Mouse (Mus musculus): ENCODE data around the gene Gm11541. TPM values are rescaled to one million over a fixed set of nuclear protein-coding genes. Genes with fewer than 3 reads are reported as not detected.
A peak's percentile ranks its signal among the peaks of the same experiment; 100 is the strongest.
"Not testable (repeated sequence)": the region's sequence is repeated elsewhere in the genome, so short reads cannot be mapped to it uniquely, and the experiment has no call there.

Gene Gm11541
- polyA plus RNA-seq, 1 experiment: not detected

DNA sequence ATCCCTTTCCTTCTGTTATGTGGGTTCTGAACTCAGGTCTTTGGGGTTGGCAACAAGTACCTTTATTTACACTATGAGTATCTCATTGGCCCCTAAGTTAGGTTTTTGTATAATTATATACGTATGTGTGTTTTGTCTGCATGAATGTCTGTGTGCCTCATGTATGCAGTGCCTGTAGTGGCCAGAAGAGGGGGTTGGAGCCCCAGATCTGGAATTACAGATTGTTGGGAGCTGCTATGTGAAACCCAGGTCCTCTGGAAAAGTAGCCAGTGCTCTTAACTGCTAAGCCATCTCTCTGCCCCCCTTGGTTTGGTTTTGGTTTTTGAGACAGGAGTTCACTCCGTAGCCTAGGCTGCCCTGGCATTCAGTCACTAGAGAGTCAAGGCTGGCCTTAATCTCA is 7.2 kb downstream of the Gm11541 start:
- DNase-seq (ENCODE audit: low spot score): no peak

DNA sequence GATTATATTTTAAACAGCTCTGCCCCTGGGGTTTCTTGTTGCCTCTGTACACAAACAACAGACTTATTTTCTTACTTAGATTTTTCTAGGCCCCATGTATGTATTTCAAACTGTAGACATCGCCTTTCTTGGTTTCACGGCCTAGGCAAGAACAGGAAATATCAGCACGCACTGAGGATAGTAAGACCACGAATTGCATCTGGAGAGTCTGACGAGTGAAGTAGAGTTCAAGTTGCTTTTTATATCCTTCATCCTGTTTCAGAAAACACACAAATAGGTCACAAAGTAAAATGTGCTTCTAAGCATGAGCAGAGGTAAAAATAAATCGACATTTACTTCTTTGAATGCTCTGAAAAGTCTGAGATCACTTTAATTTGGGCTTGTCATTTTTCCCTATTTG is 8.8 kb downstream of the Gm11541 start:
- DNase-seq (ENCODE audit: low spot score): no peak

DNA sequence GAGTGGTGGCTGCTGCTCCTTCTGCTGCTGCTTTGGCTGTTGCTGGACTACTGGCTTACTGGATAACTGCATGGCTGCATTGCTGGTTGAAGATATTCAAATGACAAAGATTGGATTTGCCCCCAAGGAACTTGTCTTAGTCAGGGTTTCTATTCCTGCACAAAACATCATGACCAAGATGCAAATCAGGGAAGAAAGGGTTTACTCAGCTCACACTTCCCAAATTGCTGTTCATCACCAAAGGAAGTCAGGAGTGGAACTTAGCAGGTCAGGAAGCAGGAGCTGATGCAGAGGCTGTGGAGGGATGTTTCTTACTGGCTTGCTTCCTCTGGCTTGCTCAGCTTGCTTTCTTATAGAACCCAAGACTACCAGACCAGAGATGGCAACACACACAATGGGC is 11.8 kb downstream of the Gm11541 start:
- not testable (repeated sequence) for DNase-seq (ENCODE audit: low spot score)

DNA sequence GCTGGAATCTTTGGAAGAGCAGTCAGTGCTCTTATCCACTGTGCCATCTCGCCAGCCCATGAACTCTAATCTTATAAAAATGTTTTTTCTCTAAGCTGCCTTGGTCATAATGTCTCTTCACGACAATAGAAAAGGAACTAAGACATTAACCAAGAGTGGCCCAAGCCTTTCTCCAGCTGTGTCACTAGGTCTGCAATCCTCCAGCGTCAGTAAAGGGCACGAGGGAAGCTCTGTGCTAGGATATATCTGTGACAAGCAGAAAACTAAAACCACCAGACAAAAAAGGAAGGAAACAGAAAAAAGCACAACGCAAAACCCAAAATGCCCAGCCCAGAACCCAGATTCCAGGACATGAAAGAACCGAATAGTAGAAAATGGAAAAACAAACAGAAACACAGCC is 17.1 kb downstream of the Gm11541 start:
- DNase-seq (ENCODE audit: low spot score): no peak

DNA sequence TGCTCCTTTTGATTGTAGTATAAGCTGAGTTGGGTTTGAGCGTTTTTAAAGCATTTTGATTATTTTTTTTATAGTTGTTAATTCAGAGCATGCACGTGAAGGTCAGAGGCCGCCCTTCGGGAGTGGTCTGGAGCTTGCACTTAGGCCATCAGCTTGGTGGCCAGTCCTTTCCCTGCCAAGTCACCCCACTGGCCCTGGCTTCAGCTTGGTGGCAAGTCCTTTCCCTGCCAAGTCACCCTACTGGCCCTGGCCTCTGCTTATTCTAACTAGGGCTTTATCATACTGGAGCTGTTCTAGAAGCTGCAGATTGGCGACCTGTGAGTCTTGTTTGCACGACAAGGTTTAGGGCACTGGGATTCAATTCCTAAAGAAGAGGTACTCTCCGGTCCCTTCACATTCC is 21.9 kb downstream of the Gm11541 start:
- no peak for DNase-seq (ENCODE audit: low spot score)

DNA sequence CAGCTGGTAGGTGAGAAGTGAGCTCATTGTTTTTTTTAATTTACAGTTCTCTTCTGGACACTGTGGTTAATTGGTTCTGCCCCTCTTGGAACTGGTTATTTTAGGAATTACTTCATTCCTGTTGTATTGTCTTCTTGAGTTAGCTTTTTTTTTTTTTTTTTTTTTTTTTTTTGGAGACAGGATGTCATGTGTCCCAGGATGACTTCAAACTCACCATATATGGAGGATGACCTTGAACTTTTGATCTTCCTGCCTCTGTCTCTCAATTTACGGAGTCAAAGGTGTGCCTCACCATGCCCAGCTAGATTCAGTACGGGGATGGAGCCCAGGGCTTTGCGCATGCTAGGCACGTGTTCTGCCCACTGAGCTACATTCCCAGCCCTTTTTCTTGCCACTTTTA is 22.7 kb downstream of the Gm11541 start:
- no peak for DNase-seq (ENCODE audit: low spot score)

DNA sequence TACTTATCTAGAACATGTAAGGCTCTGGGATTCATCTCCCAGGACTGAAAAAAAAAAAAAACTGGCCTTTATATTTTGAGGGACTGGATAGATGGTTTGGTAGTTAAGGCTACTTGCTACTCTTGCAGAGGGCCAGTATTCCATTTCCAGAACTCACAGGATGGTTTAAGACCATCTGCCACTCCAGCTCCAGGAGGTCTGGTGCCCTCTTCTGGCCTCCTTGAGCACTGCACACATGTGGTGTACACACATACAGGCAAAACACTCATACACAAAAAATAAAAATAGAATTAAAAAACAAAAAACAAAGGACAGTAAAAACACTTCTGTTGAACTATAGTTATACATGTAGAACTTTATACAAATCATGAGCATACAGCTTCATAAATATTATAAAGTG is 23.7 kb downstream of the Gm11541 start:
- DNase-seq (ENCODE audit: low spot score): no peak

DNA sequence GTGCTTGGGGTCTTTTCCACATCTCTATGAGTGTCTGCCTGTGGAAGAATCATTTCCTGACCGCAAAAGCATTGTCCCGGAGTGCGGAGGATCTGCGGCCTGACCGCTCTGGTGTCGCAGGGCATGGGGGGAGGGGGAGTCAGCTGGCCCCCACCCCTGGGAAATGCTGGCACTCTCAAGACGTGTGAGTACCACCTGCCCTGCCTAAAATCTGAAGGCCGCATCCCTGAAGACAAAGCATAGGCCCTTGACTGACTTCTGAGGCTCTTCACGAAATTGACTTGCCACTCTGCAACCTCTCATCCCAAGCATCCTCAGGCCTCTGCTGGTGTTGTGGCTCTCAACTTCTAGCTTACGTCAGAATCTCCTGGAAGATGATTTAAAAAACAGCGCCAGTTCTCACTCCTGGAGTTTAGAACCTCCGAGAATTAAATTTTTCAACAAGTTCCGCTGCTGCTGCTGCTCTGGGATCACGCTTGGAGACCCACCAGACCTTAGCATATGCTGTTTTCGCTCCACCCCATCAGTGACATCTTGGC is 26.6 kb downstream of the Gm11541 start:
- no peak for DNase-seq (ENCODE audit: low spot score)

DNA sequence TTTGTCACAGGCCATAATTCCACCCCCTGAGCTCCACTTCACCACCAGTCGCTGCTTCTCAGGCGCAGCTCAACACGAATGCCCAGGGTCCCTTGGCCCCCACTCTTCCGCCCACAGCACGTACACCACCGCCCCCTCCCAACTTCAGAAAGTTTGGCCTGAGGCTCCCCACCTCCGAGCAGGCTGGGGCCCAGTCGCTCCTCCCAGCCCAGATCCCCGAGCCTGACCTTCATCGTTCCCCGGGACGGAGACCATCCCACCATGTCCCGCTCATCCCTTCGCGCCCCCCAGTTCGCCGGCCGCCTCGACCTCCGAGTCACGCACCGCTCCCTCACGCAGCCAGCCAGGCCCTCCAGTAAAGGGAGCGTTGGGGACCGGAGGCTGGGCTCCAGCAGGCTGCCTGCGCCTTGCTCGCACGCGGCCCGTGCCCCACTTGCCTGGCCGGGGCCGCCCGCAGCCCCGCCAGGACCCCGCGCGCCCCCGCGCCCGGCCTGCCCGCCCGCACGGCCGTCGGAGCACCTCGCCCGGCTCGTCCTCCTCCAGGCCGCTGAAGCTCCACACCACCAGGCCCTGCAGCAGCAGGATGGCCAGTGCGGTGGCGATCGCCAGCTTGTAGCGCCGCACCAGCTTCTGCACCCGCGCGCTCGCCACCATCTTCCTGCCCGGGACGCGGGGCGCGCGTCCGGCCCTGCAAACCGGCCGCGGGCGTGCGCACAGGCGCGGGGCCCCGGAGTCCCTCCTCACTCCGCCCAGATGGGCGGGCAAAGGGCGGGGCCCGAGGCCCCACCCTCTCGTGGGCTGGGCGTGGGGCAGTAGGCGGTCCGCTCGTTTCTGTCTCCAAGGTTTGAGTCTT is 27.3 kb downstream of the Gm11541 start, which contains the start of gene Xylt2:
TSS of gene Xylt2 (minus strand) at position 762 of the 853 bp plus-strand sequence.
- DNase-seq (ENCODE audit: low spot score): peak; percentile 81

DNA sequence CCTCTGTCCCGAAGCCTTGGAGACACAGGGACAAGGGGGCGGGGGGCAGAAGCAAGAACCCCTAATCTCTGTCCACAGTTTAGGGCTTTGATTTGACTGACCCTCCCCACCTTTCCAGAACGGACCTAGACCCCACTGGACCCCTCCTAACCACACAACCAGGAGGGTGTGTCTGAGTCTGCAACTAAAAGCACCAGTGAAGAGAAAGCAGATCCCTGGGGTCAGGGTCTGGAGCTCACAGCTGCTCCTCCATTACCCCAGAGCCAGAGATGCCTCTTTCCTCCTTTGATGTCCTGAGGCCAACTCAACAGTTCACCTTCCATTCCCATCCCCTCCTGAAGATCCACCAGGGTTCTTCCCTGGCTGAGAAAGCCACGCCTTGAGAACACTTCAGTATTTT is 28.0 kb downstream of the Gm11541 start:
- DNase-seq (ENCODE audit: low spot score): no peak

DNA sequence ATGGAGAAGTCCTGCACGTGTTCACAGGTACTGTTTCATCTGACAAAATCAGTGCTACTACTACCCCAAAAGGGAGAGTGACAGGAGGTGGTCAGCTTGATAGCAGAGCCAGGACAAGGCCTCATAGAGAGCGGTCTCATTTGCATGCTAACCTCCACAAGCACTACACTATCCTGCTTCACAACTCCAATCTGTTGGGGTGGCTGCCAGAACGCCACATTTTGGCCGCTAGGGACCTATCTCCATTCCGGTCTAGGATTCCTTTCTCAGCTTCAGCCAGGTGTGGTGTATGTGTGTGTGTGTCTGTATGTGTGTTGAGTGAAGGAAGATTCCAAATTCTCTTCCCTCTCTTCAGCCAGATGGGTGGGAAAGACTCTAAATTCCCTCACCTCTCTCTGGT is 28.9 kb downstream of the Gm11541 start:
- DNase-seq (ENCODE audit: low spot score): no peak

DNA sequence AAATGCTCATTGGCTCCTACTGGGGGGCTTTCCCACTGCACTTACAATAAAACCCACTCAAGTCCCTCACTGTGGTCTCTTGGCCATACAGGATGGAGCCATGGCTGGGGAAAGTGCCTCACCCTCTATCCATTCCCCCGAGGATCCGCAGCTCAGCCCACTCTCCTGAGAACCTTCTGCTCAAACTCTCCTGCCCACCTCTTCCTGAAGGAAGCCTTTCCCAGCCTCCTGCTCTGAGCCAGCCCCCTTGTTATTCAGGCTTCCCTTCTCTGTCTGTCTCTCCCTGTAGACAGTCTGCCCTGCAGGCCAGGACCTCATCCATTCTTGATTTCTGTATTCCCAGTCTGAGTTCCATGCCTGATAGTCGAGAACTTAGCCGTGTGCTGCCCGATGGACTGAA is 29.3 kb downstream of the Gm11541 start:
- DNase-seq (ENCODE audit: low spot score): no peak

DNA sequence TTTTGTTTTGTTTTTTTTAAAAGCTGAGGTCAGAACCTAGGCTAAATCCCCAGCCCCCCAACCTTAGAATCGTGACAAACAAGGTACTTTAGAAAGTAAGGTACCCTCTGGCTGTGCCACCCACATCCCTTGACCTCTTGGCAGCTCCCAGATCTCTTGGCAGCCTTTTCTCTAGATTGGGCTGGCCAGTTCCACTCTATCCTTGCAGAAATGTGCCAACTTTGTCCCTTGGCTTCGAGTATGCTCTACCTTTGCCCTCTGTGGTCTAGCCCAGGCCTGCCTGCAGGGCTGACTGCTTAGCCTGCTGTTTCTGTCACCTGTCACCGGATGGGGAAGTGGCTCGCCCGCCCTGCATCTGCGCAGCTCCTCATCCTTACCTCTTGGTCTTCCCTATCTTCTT is 39.0 kb downstream of the Gm11541 start:
- DNase-seq (ENCODE audit: low spot score): no peak

DNA sequence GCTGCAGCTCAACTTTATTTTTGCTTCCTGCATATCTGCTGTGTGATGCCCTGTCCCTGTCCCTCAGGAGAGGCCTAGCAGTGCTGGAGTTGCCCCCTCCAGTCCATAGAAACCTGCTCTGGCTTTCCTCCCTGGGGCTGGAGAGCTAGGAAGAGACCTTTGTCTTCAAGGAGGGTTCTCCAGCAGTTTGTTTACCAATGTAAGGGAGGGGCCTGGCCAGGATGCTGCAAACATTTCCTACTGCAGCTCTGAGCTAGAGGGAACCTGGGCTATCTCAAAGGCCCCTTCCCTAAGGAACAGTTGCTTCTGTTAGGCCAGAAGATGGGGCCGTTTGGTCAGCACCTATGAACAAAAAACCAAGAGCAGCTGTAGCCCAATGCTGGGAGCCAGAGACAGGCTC is 43.0 kb downstream of the Gm11541 start:
- DNase-seq (ENCODE audit: low spot score): no peak

DNA sequence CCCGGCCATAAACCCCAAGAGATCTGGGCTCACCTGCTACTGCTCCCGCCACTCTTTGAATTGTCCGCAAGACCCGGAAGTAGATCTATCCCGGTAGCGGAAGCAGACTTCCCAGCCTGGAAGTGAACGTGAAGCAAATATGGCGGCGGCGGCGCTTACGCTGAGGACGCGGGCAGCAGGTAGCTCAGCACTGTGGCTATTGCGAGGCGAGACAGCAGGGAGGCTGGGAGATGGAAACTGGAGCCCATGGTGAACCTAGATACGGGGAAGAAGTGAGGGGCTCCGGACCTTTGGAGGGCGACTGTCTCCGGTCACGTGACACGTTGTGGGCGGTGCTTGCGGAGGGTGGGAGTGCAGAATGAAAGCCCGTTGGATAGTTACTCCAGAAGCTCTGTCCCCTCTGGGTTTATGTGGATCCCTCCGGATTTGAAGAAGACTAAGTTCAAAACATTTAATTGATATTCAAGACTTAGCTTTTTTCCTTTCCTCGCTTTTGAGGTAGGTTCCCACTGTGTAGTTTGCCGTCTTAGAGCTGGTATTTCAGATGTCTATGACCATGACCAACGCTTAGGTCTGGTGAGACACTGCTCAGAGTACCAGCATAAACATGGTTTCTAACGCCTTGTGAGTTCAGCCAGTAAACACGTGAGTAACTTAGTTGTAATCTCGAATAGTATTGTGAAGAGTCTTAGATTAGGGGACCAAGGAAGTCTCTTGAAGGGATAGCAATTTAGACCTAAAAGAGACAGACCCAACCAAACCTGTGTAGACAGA is 50.4 kb downstream of the Gm11541 start, which contains the start of the genes Mrpl27 and Eme1:
TSS of gene Mrpl27 (plus strand) at position 105 of the 774 bp plus-strand sequence.
TSS of gene Eme1 (minus strand) at position 302 of the 774 bp plus-strand sequence.
- peak; percentile 81 for DNase-seq (ENCODE audit: low spot score)

DNA sequence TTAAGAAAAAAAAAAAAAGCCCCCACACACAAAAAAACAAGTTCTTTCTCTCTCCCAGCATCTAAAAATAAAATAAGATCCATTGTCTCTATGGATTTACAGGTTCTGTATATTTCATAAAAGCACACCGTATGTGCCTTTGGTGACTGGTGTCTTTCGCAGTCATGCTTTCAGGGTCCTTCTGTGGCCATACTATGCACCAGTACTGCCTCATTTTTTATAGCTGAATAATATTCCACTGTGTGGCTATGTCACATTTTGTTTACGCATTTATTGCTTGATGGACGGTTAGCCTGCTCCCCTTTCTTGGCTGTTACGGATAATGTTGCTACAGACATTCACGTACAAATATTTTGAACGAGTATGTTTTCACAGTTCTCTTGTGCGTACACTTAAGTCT is 51.3 kb downstream of the Gm11541 start:
- DNase-seq (ENCODE audit: low spot score): no peak

DNA sequence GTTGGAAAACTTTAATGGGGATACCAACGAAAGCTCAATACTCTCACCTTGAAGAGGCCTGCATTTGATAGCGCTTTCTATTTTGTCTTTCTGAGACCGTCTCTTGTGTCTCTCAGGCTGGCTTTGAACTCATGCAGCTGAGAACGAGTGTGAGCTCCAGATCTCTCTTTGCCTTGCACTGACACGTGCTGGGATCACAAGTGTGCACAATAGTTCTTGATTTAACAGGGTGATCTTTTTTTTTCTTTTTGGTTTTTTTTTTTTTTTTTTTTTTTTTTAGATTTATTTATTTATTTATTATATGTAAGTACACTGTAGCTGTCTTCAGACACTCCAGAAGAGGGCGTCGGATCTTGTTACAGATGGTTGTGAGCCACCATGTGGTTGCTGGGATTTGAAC is 53.1 kb downstream of the Gm11541 start:
- DNase-seq (ENCODE audit: low spot score): not testable (repeated sequence)

DNA sequence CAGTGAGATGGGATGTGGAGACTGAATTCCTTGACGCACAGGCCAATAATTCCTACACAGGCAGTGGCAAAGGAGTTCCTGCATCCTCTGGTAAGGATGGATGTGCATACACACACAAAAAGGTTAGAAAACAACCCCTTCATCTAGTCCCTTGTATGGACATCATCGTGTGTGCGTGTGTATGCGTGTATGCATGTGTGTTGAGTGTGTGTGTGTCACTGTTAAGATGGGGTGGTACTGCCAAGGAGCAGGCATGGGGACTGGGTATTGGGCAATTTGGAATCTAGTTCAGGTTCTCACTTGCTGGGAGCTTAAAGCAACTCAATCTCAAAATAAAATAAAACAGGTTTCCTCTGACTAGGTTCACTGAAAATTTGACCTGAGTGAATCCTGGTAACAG is 57.8 kb downstream of the Gm11541 start:
- DNase-seq (ENCODE audit: low spot score): no peak
